15 mouse cellular contexts compared by ENCODE assay signal in genomic region chr13:119184322-119184877, GRCm38 (mm10).
"Had no signal": no experiment of that assay in that cellular context is flagged by ENCODE, and none has a peak within 500 bp of the region (broad histone marks: within the 10 kb centered on the region; RNA-seq: fewer than 3 reads in every experiment).

No protein-coding gene starts in this region.

- ATAC-seq: inflammation-experienced regulatory T-cells, adult 6 months had no signal

- H3K27ac ChIP-seq: layer of hippocampus, adult 2 months; macrophage; midbrain, embryonic 12.5 days; neural tube, embryonic 15.5 days had no signal

- H3K4me2 ChIP-seq: midbrain, embryonic 12.5 days; neural tube, embryonic 15.5 days had no signal

- H3K4me3 ChIP-seq: layer of hippocampus, adult 2 months; megakaryocyte, embryonic 14.5 days; midbrain, embryonic 12.5 days; myocyte; neural tube, embryonic 15.5 days had no signal

- H3K9ac ChIP-seq: midbrain, embryonic 12.5 days; neural tube, embryonic 15.5 days had no signal

- DNase-seq: kidney, adult 11 months; kidney, postnatal 10 days; kidney, postnatal 4 days; lung, adult 2 months; lung, postnatal 10 days; right cerebral cortex, adult 18-20 months; right cerebral cortex, postnatal 25 days; thymus, postnatal 36 days had no signal

- H3K9me3 ChIP-seq: midbrain, embryonic 12.5 days; neural tube, embryonic 15.5 days had no signal

- H3K27me3 ChIP-seq: midbrain, embryonic 12.5 days; neural tube, embryonic 15.5 days had no signal

- H3K36me3 ChIP-seq: midbrain, embryonic 12.5 days; neural tube, embryonic 15.5 days had no signal

- H3K4me1 ChIP-seq: midbrain, embryonic 12.5 days; neural tube, embryonic 15.5 days had no signal
